Mouse (Mus musculus) bone marrow macrophage, adult 2 months (primary cell): ENCODE data around the gene Ube2d3.

Experiments
- CTCF ChIP-seq: IDR thresholded peaks from 2 replicates; pipeline ENCODE4 v1.5.1; 2012; ENCODE audit warnings: low read depth, mild to moderate bottlenecking, low read length, moderate library complexity
- POLR2A ChIP-seq: IDR thresholded peaks from 2 replicates; pipeline ENCODE4 v1.6.1; 2012; ENCODE audit warnings: mild to moderate bottlenecking, low read depth, low read length, borderline replicate concordance

- TF ChIP-seq CTCF (no peak), POLR2A (no peak)
Measured at GRCm38 (mm10) chr3:135458981-135459380, 21.0 kb downstream of the Ube2d3 start.
